Comparison of ENCODE assay signal across 26 mouse cellular contexts in the genomic region with DNA sequence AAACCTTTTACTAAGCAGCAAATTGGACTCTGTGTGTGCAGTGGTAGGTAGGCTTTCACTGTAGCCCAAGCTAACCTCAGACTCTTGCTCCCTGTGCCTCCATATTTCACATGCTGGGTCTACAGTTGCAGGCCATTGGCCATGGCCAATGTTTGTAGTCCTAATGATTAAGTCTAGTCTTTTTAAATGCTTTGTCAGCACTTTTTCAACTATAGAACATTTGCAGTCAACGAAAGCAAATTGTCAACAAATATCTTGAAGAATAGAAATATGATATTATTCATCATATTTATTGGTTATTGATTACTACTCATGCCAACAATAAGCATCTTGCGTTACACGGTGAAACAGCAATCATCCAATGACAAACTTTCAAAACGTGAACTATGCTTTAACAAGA.
"Had no signal": no experiment of that assay in that cellular context is flagged by ENCODE, and none has a peak within 500 bp of the region (broad histone marks: within the 10 kb centered on the region; RNA-seq: fewer than 3 reads in every experiment).

No protein-coding gene starts in this region.

- H3K9me3 ChIP-seq: embryonic facial prominence, embryonic 10.5 days; embryonic facial prominence, embryonic 12.5 days; embryonic facial prominence, embryonic 13.5 days; embryonic facial prominence, embryonic 15.5 days; forebrain, embryonic 10.5 days; forebrain, embryonic 12.5 days; forebrain, embryonic 13.5 days; heart, embryonic 10.5 days had no signal

- H3K9ac ChIP-seq: embryonic facial prominence, embryonic 12.5 days; embryonic facial prominence, embryonic 13.5 days; embryonic facial prominence, embryonic 15.5 days; forebrain, embryonic 12.5 days; forebrain, embryonic 13.5 days; forebrain, postnatal 0 days had no signal

- ATAC-seq: forebrain, embryonic 13.5 days; forebrain, embryonic 14.5 days; forebrain, embryonic 16.5 days; forebrain, postnatal 0 days had no signal

- H3K27ac ChIP-seq: embryonic facial prominence, embryonic 10.5 days; embryonic facial prominence, embryonic 12.5 days; embryonic facial prominence, embryonic 13.5 days; embryonic facial prominence, embryonic 15.5 days; forebrain, embryonic 10.5 days; forebrain, embryonic 12.5 days; forebrain, embryonic 13.5 days; gastrocnemius, adult 2 months; heart, adult 2 months; heart, embryonic 10.5 days had no signal

- H3K4me2 ChIP-seq: embryonic facial prominence, embryonic 12.5 days; embryonic facial prominence, embryonic 13.5 days; embryonic facial prominence, embryonic 15.5 days; forebrain, embryonic 12.5 days; forebrain, embryonic 13.5 days; heart, embryonic 11.5 days had no signal

- H3K27me3 ChIP-seq: embryonic facial prominence, embryonic 12.5 days; embryonic facial prominence, embryonic 13.5 days; embryonic facial prominence, embryonic 15.5 days; forebrain, embryonic 12.5 days; forebrain, embryonic 13.5 days had no signal

- H3K4me1 ChIP-seq: embryonic facial prominence, embryonic 10.5 days; embryonic facial prominence, embryonic 12.5 days; embryonic facial prominence, embryonic 13.5 days; embryonic facial prominence, embryonic 15.5 days; forebrain, embryonic 10.5 days; forebrain, embryonic 12.5 days; forebrain, embryonic 13.5 days; heart, embryonic 10.5 days had no signal

- H3K36me3 ChIP-seq: embryonic facial prominence, embryonic 10.5 days; embryonic facial prominence, embryonic 12.5 days; embryonic facial prominence, embryonic 13.5 days; embryonic facial prominence, embryonic 15.5 days; forebrain, embryonic 10.5 days; forebrain, embryonic 12.5 days; heart, embryonic 10.5 days had no signal

- H3K4me3 ChIP-seq: embryonic facial prominence, embryonic 10.5 days; embryonic facial prominence, embryonic 12.5 days; embryonic facial prominence, embryonic 13.5 days; embryonic facial prominence, embryonic 15.5 days; erythroblast, embryonic 14.5 days; forebrain, embryonic 10.5 days; forebrain, embryonic 12.5 days; forebrain, embryonic 13.5 days; gastrocnemius, adult 2 months; heart, adult 2 months; heart, embryonic 10.5 days had no signal

- DNase-seq: cerebellum, postnatal 10 days; cerebellum, postnatal 14 days; cerebellum, postnatal 25 days; cerebellum, postnatal 36 days; embryo, embryonic 11 days; forebrain, postnatal 0 days; gastrocnemius, adult 2 months; gastrocnemius, postnatal 10 days; gastrocnemius, postnatal 14 days; gastrocnemius, postnatal 25 days; gastrocnemius, postnatal 36 days; heart, adult 11 months; heart, adult 18-20 months; heart, adult 2 months had no signal
